Mouse (Mus musculus) midbrain, postnatal 0 days (tissue): ENCODE measurements around the gene S1pr3. TPM values are rescaled to one million over a fixed set of nuclear protein-coding genes. Genes with fewer than 3 reads are reported as not detected.
A peak's percentile ranks its signal among the peaks of the same experiment; 100 is the strongest.

Experiments
- ATAC-seq: fragments of 200-750 bp; cut with Nextera tagmentation; 2 replicates; pipeline ENCODE4 v1.8.0; 2017; ENCODE audit warnings: moderate number of reproducible peaks, mild to moderate bottlenecking, moderate TSS enrichment, moderate library complexity; ENCODE audit not compliant: low FRiP score
- DNase-seq: peaks from one replicate; pipeline ENCODE4 v3.0.0-alpha.2; 2015; ENCODE audit warnings: low spot score
- H3K27ac ChIP-seq: fragments of 300-500 bp; sonication (generic); 2 replicates; pipeline ENCODE4 v1.5.1; 2014; ENCODE audit warnings: low read depth, mild to moderate bottlenecking, low read length, mixed read lengths
- H3K27me3 ChIP-seq: fragments of 300-500 bp; sonication (generic); 2 replicates; pipeline ENCODE4 v1.6.1; 2014; ENCODE audit warnings: low read length, control low read depth, mixed read lengths; ENCODE audit not compliant: insufficient read depth
- H3K36me3 ChIP-seq: fragments of 300-500 bp; sonication (generic); 2 replicates; pipeline ENCODE4 v1.6.1; 2014; ENCODE audit warnings: low read length, control low read depth, mixed read lengths; ENCODE audit not compliant: insufficient read depth
- H3K4me1 ChIP-seq: fragments of 300-500 bp; sonication (generic); 2 replicates; pipeline ENCODE4 v1.6.1; 2014; ENCODE audit warnings: mild to moderate bottlenecking, control low read depth, antibody characterized with exemption, low read length, mixed read lengths; ENCODE audit not compliant: insufficient read depth
- H3K4me2 ChIP-seq: fragments of 300-500 bp; sonication (generic); 2 replicates; pipeline ENCODE4 v1.6.1; 2014; ENCODE audit warnings: low read depth, mild to moderate bottlenecking, low read length, mixed read lengths; ENCODE audit not compliant: poor library complexity, severe bottlenecking
- H3K4me3 ChIP-seq: fragments of 300-500 bp; sonication (generic); 2 replicates; pipeline ENCODE4 v1.5.1; 2014; ENCODE audit warnings: low read depth, mild to moderate bottlenecking, low read length, moderate library complexity
- H3K9ac ChIP-seq: fragments of 300-500 bp; sonication (generic); replicated peaks from 2 replicates; pipeline ENCODE4 v1.6.1; 2014; ENCODE audit warnings: mild to moderate bottlenecking, low read length, moderate library complexity, mixed read lengths; ENCODE audit not compliant: poor library complexity, severe bottlenecking
- H3K9me3 ChIP-seq: fragments of 300-500 bp; sonication (generic); 2 replicates; pipeline ENCODE4 v1.6.1; 2016; ENCODE audit warnings: low read length, control low read depth
- CTCF ChIP-seq: IDR thresholded peaks from 2 replicates; pipeline ENCODE4 v1.5.1; 2016; ENCODE audit warnings: antibody characterized with exemption, mild to moderate bottlenecking
- WGBS: fragments of 180-500 bp; shearing (Covaris S2); extraction: QIAGEN DNeasy Blood & Tissue Kit; methylation state at CpG from one replicate; pipeline ENCODE4 v1.1.7; 2014; 5-methylcytosine and 5-hydroxymethylcytosine counted together
- polyA plus RNA-seq: library from polyadenylated mRNA; unstranded; fragments of >200 nt; fragmentation: Nextera tagmentation; extraction: Ambion mirVana; gene quantifications from 2 replicates; pipeline ENCODE4 v1.2.1, GENCODE M21; 2015
- total RNA-seq: library from RNA; depleted of rRNA; stranded (reverse); fragments of >200 nt; gene quantifications from 2 replicates; pipeline ENCODE4 v1.2.3, GENCODE M21; 2014

S1pr3 gene
- total and polyA plus RNA-seq, 2 experiments from 2014 or later, result 7.0 to 9.5 TPM

DNA sequence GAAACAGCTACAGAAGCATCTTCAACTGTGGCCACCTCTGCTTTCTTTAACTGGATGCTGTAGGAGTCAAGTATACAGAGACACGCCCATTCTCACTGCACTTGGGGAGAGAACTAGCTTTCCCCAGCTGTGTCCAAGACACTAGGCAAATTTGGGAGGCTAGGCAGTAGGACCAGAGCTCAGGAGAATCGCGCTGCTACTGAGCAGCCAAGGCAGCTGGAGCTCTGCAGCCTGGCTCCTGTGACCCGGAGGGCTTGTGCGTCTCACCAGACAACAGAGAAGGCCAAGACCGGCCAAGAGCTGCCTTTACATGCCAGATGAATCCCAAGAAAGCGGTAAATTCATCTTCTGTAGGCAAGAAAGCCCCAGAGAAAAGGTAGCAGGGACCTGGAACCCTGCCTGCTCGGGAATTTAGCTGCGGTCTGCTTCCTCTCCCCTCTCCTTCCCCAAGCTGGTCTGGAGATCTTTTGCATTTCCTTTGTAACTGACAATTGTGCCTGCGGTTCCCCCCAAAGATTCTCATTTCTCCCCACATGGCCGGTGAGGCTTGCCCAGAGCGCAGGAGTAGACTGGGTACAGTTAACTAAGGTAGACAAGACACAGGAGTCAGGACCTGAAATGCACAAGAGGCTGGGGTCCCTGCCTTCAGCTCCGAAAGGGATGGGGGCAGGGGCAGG lies 760 bp upstream of the S1pr3 start:
- no peak for ATAC-seq
- DNase-seq, result no peak
- no peak overlapping the region; the same call in 1 of the 2 replicates for H3K4me2 ChIP-seq

DNA sequence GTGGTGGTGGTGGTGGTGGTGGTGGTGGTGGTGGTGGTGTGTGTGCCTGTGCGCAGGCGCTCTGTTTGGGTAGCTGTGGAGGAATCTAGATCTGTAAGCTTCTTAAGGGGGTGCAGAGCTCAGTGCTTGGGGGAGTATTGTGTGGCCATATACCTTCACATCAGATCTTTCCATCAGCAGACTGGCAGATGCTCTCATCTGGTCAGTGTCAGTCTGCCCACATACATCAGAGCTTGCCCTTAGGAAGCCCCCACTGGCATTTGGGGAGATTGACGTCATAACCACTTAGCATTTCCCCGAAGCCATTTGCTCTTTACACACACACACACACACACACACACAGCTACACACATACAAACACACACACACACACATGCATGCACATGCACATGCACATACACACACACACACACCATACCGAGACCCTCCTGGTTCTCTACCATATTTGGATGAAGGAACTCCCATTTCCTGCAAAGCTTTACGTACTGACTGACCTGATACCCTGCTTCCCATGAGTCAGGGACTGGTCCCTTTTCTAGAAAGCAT lies 1.6 kb downstream of the S1pr3 start:
- no peak for ATAC-seq
- TF ChIP-seq CTCF, result no peak
- Histone ChIP-seq H3K9me3 (no peaks in the 10 kb centered on the region), H3K27me3 (peaks cover 12% of the 10 kb centered on the region), H3K4me2 (no peak overlapping the region; the same call in 1 of the 2 replicates), H3K4me3 (no peak overlapping the region), H3K4me1 (no peaks in the 10 kb centered on the region), H3K27ac (no peak overlapping the region), H3K36me3 (no peaks in the 10 kb centered on the region), H3K9ac (no peak overlapping the region)
- no peak for DNase-seq
- WGBS, result 89% methylated on average over 6 of the region's 6 CpGs

More for the DNA sequence above, 760 bp upstream of the S1pr3 start:
- Histone ChIP-seq H3K4me1 (no peaks in the 10 kb centered on the region), H3K27me3 (peaks cover 12% of the 10 kb centered on the region), H3K9ac (0 out of 2 replicates have a peak overlapping the region, but pooled peaks have one; percentile 33), H3K36me3 (no peaks in the 10 kb centered on the region), H3K9me3 (no peaks in the 10 kb centered on the region), H3K27ac (no peak overlapping the region), H3K4me3 (no peak overlapping the region)
- no peak for TF ChIP-seq CTCF
- WGBS, result 39% methylated on average over 13 of the region's 13 CpGs

DNA sequence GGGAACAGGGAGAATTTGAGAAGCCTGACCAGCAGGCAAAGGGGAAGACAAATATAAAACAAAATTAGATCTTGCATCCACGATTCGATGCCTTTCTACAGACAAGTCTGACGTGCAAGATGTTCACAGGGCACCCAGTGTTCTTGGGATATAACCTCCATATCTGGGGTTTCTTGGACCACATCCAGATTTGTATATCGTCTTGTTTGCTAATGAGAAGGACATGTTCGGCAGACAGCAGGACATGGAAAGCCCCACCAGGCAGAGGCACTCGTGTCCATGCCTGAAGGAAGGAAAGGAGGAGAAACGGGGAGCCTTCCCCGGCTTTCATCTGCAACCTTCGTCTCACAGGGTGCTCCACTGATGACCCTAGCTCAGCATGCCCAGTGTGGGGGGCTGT lies 2.8 kb downstream of the S1pr3 start:
- H3K27me3 ChIP-seq, result peaks cover 12% of the 10 kb centered on the region
- no peak overlapping the region for H3K9ac ChIP-seq
- DNase-seq (no peak), ATAC-seq (no peak)
- TF ChIP-seq CTCF, result no peak
- WGBS, result 80% methylated on average over 9 of the region's 9 CpGs
- no peaks in the 10 kb centered on the region for H3K9me3 ChIP-seq
- H3K36me3 ChIP-seq, result no peaks in the 10 kb centered on the region
- H3K4me3 ChIP-seq, result no peak overlapping the region
- no peaks in the 10 kb centered on the region for H3K4me1 ChIP-seq
- H3K27ac ChIP-seq, result no peak overlapping the region
- no peak overlapping the region for H3K4me2 ChIP-seq

DNA sequence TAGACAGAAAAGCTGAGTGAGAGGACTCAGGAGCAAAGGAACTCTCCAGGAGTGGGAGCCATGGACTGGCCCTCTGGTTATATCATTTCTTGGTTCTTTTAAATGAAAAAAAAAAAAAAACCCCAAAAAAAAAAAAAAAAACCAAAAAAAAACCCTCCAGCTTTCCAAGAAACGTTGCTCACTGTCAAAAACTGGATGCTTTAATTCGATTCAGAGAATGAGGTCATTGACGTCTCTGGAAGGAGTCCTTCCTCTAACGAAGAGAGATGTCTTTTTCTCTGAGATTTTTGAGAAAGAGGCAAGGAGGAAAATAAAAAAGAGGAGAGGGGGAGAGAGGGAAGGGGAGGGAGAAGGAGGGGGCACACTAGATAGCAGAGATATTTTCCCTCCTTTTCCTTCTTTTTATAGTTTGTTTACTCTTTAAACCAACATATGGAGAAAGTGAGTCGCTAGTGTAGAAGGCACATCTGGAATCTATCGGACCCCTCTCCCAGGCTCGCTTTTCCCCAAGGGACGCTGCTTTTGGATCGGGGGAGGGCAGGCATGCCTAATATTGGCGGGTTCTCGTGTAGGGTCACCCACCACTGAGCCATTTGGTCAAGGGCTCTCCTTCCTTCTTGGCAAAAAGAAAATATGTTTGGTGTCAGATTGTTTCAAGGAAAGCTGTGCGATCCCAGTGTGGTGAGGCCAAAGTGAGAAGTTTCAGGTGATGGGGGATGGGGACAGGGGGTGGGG lies 3.4 kb downstream of the S1pr3 start:
- no peak overlapping the region for H3K9ac ChIP-seq
- WGBS, result 62% methylated on average over 12 of the region's 12 CpGs
- H3K4me3 ChIP-seq, result no peak overlapping the region
- H3K4me1 ChIP-seq, result no peaks in the 10 kb centered on the region
- peaks cover 12% of the 10 kb centered on the region for H3K27me3 ChIP-seq
- ATAC-seq (no peak), DNase-seq (no peak)
- TF ChIP-seq CTCF, result no peak
- H3K9me3 ChIP-seq, result no peaks in the 10 kb centered on the region
- H3K27ac ChIP-seq, result no peak overlapping the region
- no peak overlapping the region for H3K4me2 ChIP-seq
- H3K36me3 ChIP-seq, result no peaks in the 10 kb centered on the region

DNA sequence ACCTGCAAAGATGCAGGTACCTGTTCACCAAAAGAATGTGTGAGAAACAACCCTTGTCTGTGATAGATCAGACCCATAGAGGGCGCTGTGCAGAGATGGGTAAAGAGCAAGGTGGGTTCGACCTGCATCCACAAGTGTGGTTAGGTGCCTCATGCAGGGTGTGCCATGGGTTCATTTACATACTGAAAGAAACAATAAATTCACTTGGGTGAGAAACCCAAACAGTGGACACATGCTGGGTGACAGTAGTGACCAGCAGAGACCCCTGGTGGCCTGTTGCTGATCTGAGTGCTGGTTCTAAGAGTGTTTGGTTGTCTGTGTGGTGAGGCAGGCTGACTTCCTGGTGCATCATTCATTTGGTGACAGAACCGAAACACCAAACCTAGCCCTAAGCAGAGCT lies 5.0 kb downstream of the S1pr3 start:
- TF ChIP-seq CTCF, result peak; percentile 67
- Histone ChIP-seq H3K4me2 (no peak overlapping the region), H3K36me3 (no peaks in the 10 kb centered on the region), H3K4me3 (no peak overlapping the region), H3K27ac (no peak overlapping the region), H3K9me3 (no peaks in the 10 kb centered on the region), H3K27me3 (peaks cover 6% of the 10 kb centered on the region), H3K9ac (no peak overlapping the region), H3K4me1 (peaks cover 10% of the 10 kb centered on the region; the same call in 1 of the 2 replicates)
- 67% methylated on average over 3 of the region's 3 CpGs for WGBS
- no peak for ATAC-seq
- no peak for DNase-seq

DNA sequence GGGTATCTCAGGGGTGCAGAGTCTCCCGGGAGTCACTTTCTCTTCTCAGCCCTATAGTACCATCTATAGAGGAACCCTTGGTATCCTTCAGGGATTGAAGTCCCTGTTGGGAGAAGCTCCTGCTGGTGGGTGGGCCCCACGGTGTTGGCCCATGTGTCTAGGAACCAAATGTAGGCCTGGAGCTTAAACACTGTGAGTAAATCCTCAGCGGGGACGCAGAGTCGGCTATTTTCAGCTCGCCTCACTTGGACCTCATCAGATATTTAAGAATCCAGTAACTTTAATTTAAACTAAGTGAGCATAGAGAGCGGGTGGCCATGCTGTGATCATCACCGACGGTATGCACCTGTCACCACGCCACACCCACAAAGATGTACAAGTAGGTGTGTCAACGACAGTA lies 8.3 kb downstream of the S1pr3 start:
- DNase-seq (no peak), ATAC-seq (no peak)
- H3K4me2 ChIP-seq, result no peak overlapping the region
- H3K27me3 ChIP-seq, result no peaks in the 10 kb centered on the region
- no peak for TF ChIP-seq CTCF
- no peak overlapping the region for H3K9ac ChIP-seq
- H3K4me1 ChIP-seq, result peaks cover 10% of the 10 kb centered on the region; the same call in 1 of the 2 replicates
- H3K9me3 ChIP-seq, result no peaks in the 10 kb centered on the region
- 89% methylated on average over 11 of the region's 11 CpGs for WGBS
- H3K27ac ChIP-seq, result 0 out of 2 replicates have a peak overlapping the region, but pooled peaks have one; percentile 68
- H3K36me3 ChIP-seq, result no peaks in the 10 kb centered on the region
- H3K4me3 ChIP-seq, result no peak overlapping the region
